Mouse (Mus musculus): ENCODE measurements at regions not wholly inside any gene's neighbourhood (a gene's known extent, or its start where the extent isn't known, plus 50 kb on each side); places are given as distances from the start of the nearest gene placed in this dataset.

DNA sequence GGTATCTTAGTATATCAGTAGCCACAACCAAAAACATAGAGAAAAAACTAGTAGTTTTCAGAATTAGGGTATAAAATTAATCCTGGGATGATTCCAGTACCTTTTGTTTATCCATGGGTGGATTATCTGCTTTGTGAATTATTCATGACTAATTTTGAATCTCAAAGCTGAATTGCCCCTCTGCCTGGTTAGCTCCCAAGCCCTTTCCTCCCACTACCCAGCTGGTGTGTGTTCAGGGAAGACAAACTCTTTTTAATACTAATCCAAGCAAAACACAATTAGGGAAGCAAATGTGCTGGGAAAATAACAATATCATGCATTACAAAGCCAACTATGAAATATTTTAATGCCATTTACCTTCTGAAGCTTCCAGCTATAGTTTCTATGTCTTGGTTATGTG is 347.4 kb downstream of the Gm43517 start:
- TF ChIP-seq GATA1 (IDR thresholded peaks at IDR 0.05; ENCODE audit: borderline replicate concordance, low read length) (no peak), FLI1 (IDR thresholded peaks at IDR 0.05; ENCODE audit: low read length) (no peak)
